Comparison of ENCODE assay signal across 8 mouse cellular contexts in the genomic region with DNA sequence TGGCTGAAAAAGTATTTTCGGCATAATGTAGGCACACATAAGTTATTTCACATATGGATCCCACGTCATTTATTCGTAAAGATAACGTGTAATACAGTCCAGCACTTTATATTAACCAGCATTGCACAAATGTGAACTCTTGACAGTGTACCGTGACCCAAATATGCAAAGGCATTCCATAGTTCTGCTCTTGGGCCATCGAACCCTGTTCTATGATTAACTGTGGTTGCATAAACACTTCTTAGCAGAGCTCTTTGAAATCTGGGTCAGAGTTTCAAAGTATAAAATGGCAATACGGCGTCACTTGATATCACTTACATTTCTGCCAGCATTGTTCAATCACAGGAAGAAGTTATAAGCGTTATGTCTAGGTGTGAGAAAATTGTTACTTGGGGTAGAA. TPM values are rescaled to one million over a fixed set of nuclear protein-coding genes. Genes with fewer than 3 reads are reported as not detected.
DNase-seq lines count a peak whose midpoint lies in the region; ATAC-seq and TF ChIP-seq lines count a peak whose summit lies in the region.

No protein-coding gene starts in this region.

- no peaks in the 10 kb centered on the region for H3K36me3 ChIP-seq in heart, postnatal 0 days (replicated peaks; ENCODE audit: control insufficient read depth, insufficient read depth, low read length)
- H3K36me3 ChIP-seq in intestine, embryonic 16.5 days (ENCODE audit: control insufficient read depth, insufficient read depth, low read length), result no peaks in the 10 kb centered on the region
- no peaks in the 10 kb centered on the region for H3K36me3 ChIP-seq in midbrain, embryonic 13.5 days

- peaks cover 26% of the 10 kb centered on the region for H3K4me1 ChIP-seq in heart, postnatal 0 days (ENCODE audit: control insufficient read depth, insufficient read depth)
- H3K4me1 ChIP-seq in cortical plate, adult 2 months (ENCODE audit: control insufficient read depth, insufficient read depth, low read length), result peaks cover 7% of the 10 kb centered on the region; the same call in 1 of the 2 replicates
- H3K4me1 ChIP-seq in intestine, embryonic 16.5 days (ENCODE audit: control insufficient read depth, insufficient read depth, low read length), result peaks cover 24% of the 10 kb centered on the region
- H3K4me1 ChIP-seq in midbrain, embryonic 13.5 days (replicated peaks), result peaks cover 34% of the 10 kb centered on the region

- H3K27me3 ChIP-seq in heart, postnatal 0 days (ENCODE audit: control insufficient read depth, insufficient read depth, low read length), result no peaks in the 10 kb centered on the region
- H3K27me3 ChIP-seq in intestine, embryonic 16.5 days (replicated peaks; ENCODE audit: control insufficient read depth, insufficient read depth, low read length), result no peaks in the 10 kb centered on the region
- H3K27me3 ChIP-seq in midbrain, embryonic 13.5 days, result peaks cover 5% of the 10 kb centered on the region; the same call in 1 of the 2 replicates

- no peak for DNase-seq in heart, postnatal 0 days (ENCODE audit: low spot score)
- DNase-seq in heart, postnatal 14 days, result no peak
- no peak for DNase-seq in cerebellum, adult 18-20 months
- DNase-seq in ovary, postnatal 36 days (ENCODE audit: low spot score), result no peak
- DNase-seq in left cerebral cortex, postnatal 4 days, result no peak

- no peaks in the 10 kb centered on the region for H3K9me3 ChIP-seq in heart, postnatal 0 days (replicated peaks; ENCODE audit: control insufficient read depth, low read length)
- no peaks in the 10 kb centered on the region for H3K9me3 ChIP-seq in intestine, embryonic 16.5 days (ENCODE audit: control insufficient read depth, low read length)
- H3K9me3 ChIP-seq in midbrain, embryonic 13.5 days, result no peaks in the 10 kb centered on the region

- H3K9ac ChIP-seq in heart, postnatal 0 days (replicated peaks; ENCODE audit: low read depth, low read length), result peak overlapping the region; percentile 96
- peak overlapping the region; percentile 99 for H3K9ac ChIP-seq in intestine, embryonic 16.5 days (ENCODE audit: low read depth, low read length)
- peak overlapping the region; percentile 98 for H3K9ac ChIP-seq in midbrain, embryonic 13.5 days (replicated peaks)

- TF ChIP-seq EP300 in heart, postnatal 0 days (IDR thresholded peaks at IDR 0.05; ENCODE audit: low read depth), result no peak

- peak overlapping the region; percentile 84 for H3K4me3 ChIP-seq in heart, postnatal 0 days (ENCODE audit: low read depth, low read length)
- peak overlapping the region; percentile 55 for H3K4me3 ChIP-seq in cortical plate, adult 2 months (ENCODE audit: insufficient read depth, low read length)
- peak overlapping the region; percentile 100 for H3K4me3 ChIP-seq in intestine, embryonic 16.5 days (ENCODE audit: low read length)
- peak overlapping the region; percentile 99 for H3K4me3 ChIP-seq in midbrain, embryonic 13.5 days (replicated peaks)

- intact Hi-C loops in heart, postnatal 14 days (cut with DNase I), result no loop called here
- intact Hi-C loops in left cerebral cortex, postnatal 4 days (cut with DNase I), result no loop called here

- no peak for ATAC-seq in heart, postnatal 0 days (ENCODE audit: insufficient read depth, low read depth)
- ATAC-seq in intestine, embryonic 16.5 days, result no peak
- no peak for ATAC-seq in midbrain, embryonic 13.5 days

- WGBS in heart, postnatal 0 days, result 84% methylated on average over 9 of the region's 9 CpGs
- WGBS in intestine, embryonic 16.5 days, result 75% methylated on average over 9 of the region's 9 CpGs
- WGBS in midbrain, embryonic 13.5 days, result 91% methylated on average over 9 of the region's 9 CpGs

- no peak overlapping the region for H3K27ac ChIP-seq in heart, postnatal 0 days (ENCODE audit: low read depth)
- H3K27ac ChIP-seq in cortical plate, adult 2 months (ENCODE audit: insufficient read depth, low read length), result no peak overlapping the region
- peak overlapping the region; percentile 92 for H3K27ac ChIP-seq in intestine, embryonic 16.5 days (ENCODE audit: low read length)
- H3K27ac ChIP-seq in midbrain, embryonic 13.5 days, result peak overlapping the region; percentile 90; the same call in 1 of the 2 replicates

- no peak for TF ChIP-seq CTCF in heart, postnatal 0 days (IDR thresholded peaks at IDR 0.05; ENCODE audit: low read depth)
- no peak for TF ChIP-seq CTCF in cortical plate, adult 2 months (IDR thresholded peaks at IDR 0.05; ENCODE audit: extremely low read depth, insufficient read depth, low read length)

- H3K4me2 ChIP-seq in heart, postnatal 0 days (ENCODE audit: low read depth, low read length), result peak overlapping the region; percentile 78
- H3K4me2 ChIP-seq in intestine, embryonic 16.5 days (ENCODE audit: low read depth, low read length), result peak overlapping the region; percentile 89
- H3K4me2 ChIP-seq in midbrain, embryonic 13.5 days (replicated peaks), result peak overlapping the region; percentile 79

- TF ChIP-seq POLR2A in cortical plate, adult 2 months (IDR thresholded peaks at IDR 0.05; ENCODE audit: extremely low read depth, insufficient read depth, low read length), result no peak

RNA-seq across cellular contexts. Expression of a gene that starts 0.9 kb away (rescaled TPM):
- total RNA-seq in heart, postnatal 0 days (2014; rRNA removed; ENCODE audit: low replicate concordance), result 105 and 125 TPM in 2 replicates
- 45.7 and 48.6 TPM in 2 replicates for polyA plus RNA-seq in heart, postnatal 0 days (2015; fragmentation: Nextera tagmentation; extraction: Ambion mirVana)
- 10 to 100 TPM; 51.4 to 53.2 TPM for total RNA-seq in heart, postnatal 14 days (2021)
- polyA plus RNA-seq in cortical plate, adult 2 months (2012; rRNA removed), result 112 and 119 TPM in 2 replicates
- 80.2 and 83.9 TPM in 2 replicates for polyA plus RNA-seq in intestine, embryonic 16.5 days (2015; fragmentation: Nextera tagmentation; extraction: Ambion mirVana)
- 116 and 132 TPM in 2 replicates for polyA plus RNA-seq in midbrain, embryonic 13.5 days (2015; fragmentation: Nextera tagmentation; extraction: Ambion mirVana)
- total RNA-seq in left cerebral cortex, postnatal 4 days (2021), result 100 to 1,000 TPM; 129 to 133 TPM

RNA-seq across cellular contexts. Expression of a gene that starts 58.9 kb away (rescaled TPM):
- 17.4 and 23.2 TPM in 2 replicates for total RNA-seq in heart, postnatal 0 days (2014; rRNA removed; ENCODE audit: low replicate concordance)
- polyA plus RNA-seq in heart, postnatal 0 days (2015; fragmentation: Nextera tagmentation; extraction: Ambion mirVana), result 33.3 and 36.3 TPM in 2 replicates
- 10 to 100 TPM; 18.3 to 22.4 TPM for total RNA-seq in heart, postnatal 14 days (2021)
- 24.1 and 24.2 TPM in 2 replicates for polyA plus RNA-seq in cortical plate, adult 2 months (2012; rRNA removed)
- polyA plus RNA-seq in intestine, embryonic 16.5 days (2015; fragmentation: Nextera tagmentation; extraction: Ambion mirVana), result 53.8 and 54.1 TPM in 2 replicates
- polyA plus RNA-seq in midbrain, embryonic 13.5 days (2015; fragmentation: Nextera tagmentation; extraction: Ambion mirVana), result 70.3 and 77.4 TPM in 2 replicates
- total RNA-seq in left cerebral cortex, postnatal 4 days (2021), result 10 to 100 TPM; 23.1 to 25.5 TPM

RNA-seq across cellular contexts. Expression of a gene that starts 59.1 kb away (rescaled TPM):
- 16.0 and 16.6 TPM in 2 replicates for total RNA-seq in heart, postnatal 0 days (2014; rRNA removed; ENCODE audit: low replicate concordance)
- polyA plus RNA-seq in heart, postnatal 0 days (2015; fragmentation: Nextera tagmentation; extraction: Ambion mirVana), result 16.2 and 17.4 TPM in 2 replicates
- total RNA-seq in heart, postnatal 14 days (2021), result 10 to 100 TPM; 19.7 to 20.8 TPM
- 21.2 and 21.5 TPM in 2 replicates for polyA plus RNA-seq in cortical plate, adult 2 months (2012; rRNA removed)
- 10.0 and 10.9 TPM in 2 replicates for polyA plus RNA-seq in intestine, embryonic 16.5 days (2015; fragmentation: Nextera tagmentation; extraction: Ambion mirVana)
- polyA plus RNA-seq in midbrain, embryonic 13.5 days (2015; fragmentation: Nextera tagmentation; extraction: Ambion mirVana), result 26.1 and 27.7 TPM in 2 replicates
- total RNA-seq in left cerebral cortex, postnatal 4 days (2021), result 10 to 100 TPM; 26.7 to 28.2 TPM

Comparison
In these comparisons a context has a peak if more than half of its experiments do, and no peak if none do; other contexts are left out.
1. H3K27ac ChIP-seq: peak in intestine, embryonic 16.5 days (single experiment) and midbrain, embryonic 13.5 days (single experiment); none in heart, postnatal 0 days (single experiment) and cortical plate, adult 2 months (single experiment).
2. Peak in every context shown above with its lines, with median percentiles within 50 percentile points of each other: H3K4me2 ChIP-seq, H3K4me3 ChIP-seq and H3K9ac ChIP-seq.